Mouse (Mus musculus) heart, embryonic 11.5 days (tissue): ENCODE results near the gene Trim29. TPM values are rescaled to one million over a fixed set of nuclear protein-coding genes. Genes with fewer than 3 reads are reported as not detected.

Source experiments
- ATAC-seq: fragments of 200-750 bp; cut with Nextera tagmentation; replicated peaks from 2 replicates; pipeline ENCODE4 v1.8.0; 2017; ENCODE audit warnings: moderate library complexity; ENCODE audit not compliant: insufficient number of reproducible peaks, low FRiP score, low TSS enrichment
- H3K27ac ChIP-seq: fragments of 300-500 bp; sonication (generic); 2 replicates; pipeline ENCODE4 v1.5.1; 2014; ENCODE audit warnings: mild to moderate bottlenecking, low read depth, low read length
- H3K27me3 ChIP-seq: fragments of 300-500 bp; sonication (generic); 2 replicates; pipeline ENCODE4 v1.6.1; 2014; ENCODE audit warnings: mild to moderate bottlenecking, low read length, mixed read lengths; ENCODE audit not compliant: control insufficient read depth, insufficient read depth
- H3K36me3 ChIP-seq: fragments of 300-500 bp; sonication (generic); 2 replicates; pipeline ENCODE4 v1.6.1; 2014; ENCODE audit warnings: mild to moderate bottlenecking, low read length, moderate library complexity, mixed read lengths; ENCODE audit not compliant: control insufficient read depth, insufficient read depth
- H3K4me1 ChIP-seq: fragments of 300-500 bp; sonication (generic); 2 replicates; pipeline ENCODE4 v1.6.1; 2014; ENCODE audit warnings: low read length; ENCODE audit not compliant: control insufficient read depth, insufficient read depth
- H3K4me2 ChIP-seq: fragments of 300-500 bp; sonication (generic); 2 replicates; pipeline ENCODE4 v1.6.1; 2014; ENCODE audit warnings: mild to moderate bottlenecking, moderate library complexity
- H3K4me3 ChIP-seq: fragments of 300-500 bp; sonication (generic); 2 replicates; pipeline ENCODE4 v1.5.1; 2014; ENCODE audit warnings: low read depth, low read length
- H3K9ac ChIP-seq: fragments of 300-500 bp; sonication (generic); 2 replicates; pipeline ENCODE4 v1.6.1; 2014; ENCODE audit warnings: mild to moderate bottlenecking, low read depth, low read length, moderate library complexity
- H3K9me3 ChIP-seq: fragments of 300-500 bp; sonication (generic); replicated peaks from 2 replicates; pipeline ENCODE4 v1.6.1; 2016; ENCODE audit warnings: low read length; ENCODE audit not compliant: control insufficient read depth
- WGBS: fragments of 180-500 bp; shearing (Covaris S2); extraction: QIAGEN DNeasy Blood & Tissue Kit; methylation state at CpG from one replicate; pipeline ENCODE4 v1.1.7; 2014; ENCODE audit not compliant: insufficient replicate concordance; 5-methylcytosine and 5-hydroxymethylcytosine counted together
- polyA plus RNA-seq: library from polyadenylated mRNA; unstranded; fragments of >200 nt; fragmentation: Nextera tagmentation; extraction: Ambion mirVana; gene quantifications from 2 replicates; pipeline ENCODE4 v1.2.1, GENCODE M21; 2014

Trim29 gene
- 0.13 and 0.31 TPM in 2 replicates for polyA plus RNA-seq

GRCm38 (mm10) chr9:43310538-43310937 lies at the start of gene Trim29:
Gene Trim29, plus strand, starts transcription at chr9:43310848.
- Histone ChIP-seq H3K4me1 (no peaks in the 10 kb centered on the region), H3K4me3 (no peak within 1 kb of the TSS), H3K9ac (no peak within 1 kb of the TSS), H3K9me3 (no peaks in the 10 kb centered on the region), H3K36me3 (no peaks in the 10 kb centered on the region), H3K4me2 (no peak within 1 kb of the TSS), H3K27me3 (peaks cover 14% of the 10 kb centered on the region), H3K27ac (no peak within 1 kb of the TSS)
- ATAC-seq, result no peak
- 54% methylated on average over 12 of the region's 12 CpGs for WGBS

GRCm38 (mm10) chr9:43261124-43261907 lies 49.3 kb upstream of the Trim29 start:
- H3K4me2 ChIP-seq, result no peak overlapping the region
- no peaks in the 10 kb centered on the region for H3K27me3 ChIP-seq
- no peaks in the 10 kb centered on the region for H3K36me3 ChIP-seq
- no peak overlapping the region for H3K9ac ChIP-seq
- no peaks in the 10 kb centered on the region for H3K9me3 ChIP-seq
- 58% methylated on average over 4 of the region's 4 CpGs for WGBS
- ATAC-seq, result no peak
- H3K27ac ChIP-seq, result peak overlapping the region; percentile 37; the same call in 1 of the 2 replicates
- peaks cover 17% of the 10 kb centered on the region for H3K4me1 ChIP-seq
- H3K4me3 ChIP-seq, result no peak overlapping the region

- Histone ChIP-seq H3K27ac (no peak overlapping the region), H3K9me3 (no peaks in the 10 kb centered on the region), H3K27me3 (no peaks in the 10 kb centered on the region), H3K4me1 (peaks cover 17% of the 10 kb centered on the region), H3K9ac (no peak overlapping the region), H3K36me3 (no peaks in the 10 kb centered on the region), H3K4me2 (no peak overlapping the region), H3K4me3 (no peak overlapping the region)
- peak; percentile 14; the same call in 1 of the 2 replicates for ATAC-seq
- WGBS, result 51% methylated on average over 2 of the region's 2 CpGs
Measured at GRCm38 (mm10) chr9:43261941-43262340, 48.7 kb upstream of the Trim29 start.

GRCm38 (mm10) chr9:43262390-43262789 lies 48.3 kb upstream of the Trim29 start:
- Histone ChIP-seq H3K27me3 (no peaks in the 10 kb centered on the region), H3K4me1 (peaks cover 17% of the 10 kb centered on the region), H3K9me3 (no peaks in the 10 kb centered on the region), H3K27ac (no peak overlapping the region), H3K9ac (no peak overlapping the region), H3K4me2 (no peak overlapping the region), H3K36me3 (no peaks in the 10 kb centered on the region), H3K4me3 (no peak overlapping the region)
- ATAC-seq, result no peak
- 75% methylated on average over 4 of the region's 4 CpGs for WGBS

- Histone ChIP-seq H3K4me1 (peaks cover 17% of the 10 kb centered on the region), H3K4me3 (no peak overlapping the region), H3K36me3 (no peaks in the 10 kb centered on the region), H3K27me3 (no peaks in the 10 kb centered on the region), H3K9me3 (no peaks in the 10 kb centered on the region), H3K27ac (no peak overlapping the region), H3K4me2 (no peak overlapping the region), H3K9ac (no peak overlapping the region)
- ATAC-seq, result no peak
- 82% methylated on average over 9 of the region's 9 CpGs for WGBS
Measured at GRCm38 (mm10) chr9:43262811-43263550, 47.7 kb upstream of the Trim29 start.

- Histone ChIP-seq H3K4me1 (peaks cover 17% of the 10 kb centered on the region), H3K9ac (no peak overlapping the region), H3K27me3 (no peaks in the 10 kb centered on the region), H3K9me3 (no peaks in the 10 kb centered on the region), H3K27ac (no peak overlapping the region), H3K4me3 (no peak overlapping the region), H3K4me2 (no peak overlapping the region), H3K36me3 (no peaks in the 10 kb centered on the region)
- ATAC-seq, result no peak
- WGBS, result 34% methylated on average over 11 of the region's 11 CpGs
Measured at GRCm38 (mm10) chr9:43263946-43264451, 46.6 kb upstream of the Trim29 start.

GRCm38 (mm10) chr9:43265194-43265593 lies 45.5 kb upstream of the Trim29 start:
- H3K4me1 ChIP-seq, result peaks cover 17% of the 10 kb centered on the region
- no peak overlapping the region for H3K4me2 ChIP-seq
- 57% methylated on average over 9 of the region's 9 CpGs for WGBS
- ATAC-seq, result no peak
- H3K4me3 ChIP-seq, result no peak overlapping the region
- no peaks in the 10 kb centered on the region for H3K36me3 ChIP-seq
- H3K27ac ChIP-seq, result no peak overlapping the region
- no peaks in the 10 kb centered on the region for H3K9me3 ChIP-seq
- no peak overlapping the region for H3K9ac ChIP-seq
- H3K27me3 ChIP-seq, result peaks cover 8% of the 10 kb centered on the region; the same call in 1 of the 2 replicates

- H3K9ac ChIP-seq, result no peak overlapping the region
- WGBS, result 67% methylated on average over 8 of the region's 8 CpGs
- H3K27me3 ChIP-seq, result peaks cover 25% of the 10 kb centered on the region
- no peak overlapping the region for H3K4me3 ChIP-seq
- no peak overlapping the region for H3K4me2 ChIP-seq
- no peaks in the 10 kb centered on the region for H3K36me3 ChIP-seq
- H3K27ac ChIP-seq, result no peak overlapping the region
- peaks cover 9% of the 10 kb centered on the region for H3K4me1 ChIP-seq
- no peak for ATAC-seq
- H3K9me3 ChIP-seq, result no peaks in the 10 kb centered on the region
Measured at GRCm38 (mm10) chr9:43267357-43267756, 43.3 kb upstream of the Trim29 start.
